Mouse (Mus musculus): ENCODE data around the gene Actr10.

The Actr10 gene

GRCm38 (mm10) chr12:70937571-70938384 is at the start of gene Actr10:
Actr10 (plus strand) TSS chr12:70937857.
- DNase-seq, result peak; percentile 96

- no peak for DNase-seq
Measured at GRCm38 (mm10) chr12:70890405-70890804, 47.3 kb upstream of the Actr10 start.

GRCm38 (mm10) chr12:70890874-70891470 is 46.7 kb upstream of the Actr10 start:
- no peak for DNase-seq

- DNase-seq, result no peak
Measured at GRCm38 (mm10) chr12:70895275-70895674, 42.4 kb upstream of the Actr10 start.

GRCm38 (mm10) chr12:70896068-70896467 is 41.6 kb upstream of the Actr10 start:
- DNase-seq, result no peak

GRCm38 (mm10) chr12:70897434-70897833 is 40.2 kb upstream of the Actr10 start:
- DNase-seq, result peak; percentile 67

GRCm38 (mm10) chr12:70898450-70898849 is 39.2 kb upstream of the Actr10 start:
- DNase-seq, result no peak

GRCm38 (mm10) chr12:70904471-70904870 is 33.2 kb upstream of the Actr10 start:
- no peak for DNase-seq

GRCm38 (mm10) chr12:70906867-70907266 is 30.8 kb upstream of the Actr10 start:
- no peak for DNase-seq

GRCm38 (mm10) chr12:70907651-70908050 is 30.0 kb upstream of the Actr10 start:
- DNase-seq, result no peak

GRCm38 (mm10) chr12:70908076-70908475 is 29.6 kb upstream of the Actr10 start:
- no peak for DNase-seq

GRCm38 (mm10) chr12:70910241-70910720 is 27.4 kb upstream of the Actr10 start:
- DNase-seq, result peak; percentile 83

GRCm38 (mm10) chr12:70911029-70911428 is 26.6 kb upstream of the Actr10 start:
- peak; percentile 82 for DNase-seq

GRCm38 (mm10) chr12:70911676-70912379 is 25.8 kb upstream of the Actr10 start:
- peak; percentile 16 for DNase-seq

- DNase-seq, result peak; percentile 92
Measured at GRCm38 (mm10) chr12:70913429-70913828, 24.2 kb upstream of the Actr10 start.

GRCm38 (mm10) chr12:70914387-70914786 is 23.3 kb upstream of the Actr10 start:
- peak; percentile 60 for DNase-seq

- no peak for DNase-seq
Measured at GRCm38 (mm10) chr12:70929781-70930180, 7.9 kb upstream of the Actr10 start.

- DNase-seq, result peak; percentile 42
Measured at GRCm38 (mm10) chr12:70937150-70937549, 507 bp upstream of the Actr10 start.

GRCm38 (mm10) chr12:70940806-70941205 is 3.1 kb downstream of the Actr10 start:
- DNase-seq, result peak; percentile 77

- no peak for DNase-seq
Measured at GRCm38 (mm10) chr12:70944181-70944580, 6.5 kb downstream of the Actr10 start.

GRCm38 (mm10) chr12:70946585-70947256 is 9.1 kb downstream of the Actr10 start:
- DNase-seq, result no peak

- DNase-seq, result no peak
Measured at GRCm38 (mm10) chr12:70958640-70959039, 21.0 kb downstream of the Actr10 start.

- no peak for DNase-seq
Measured at GRCm38 (mm10) chr12:70967581-70967980, 29.9 kb downstream of the Actr10 start.

All from thymus, postnatal 14 days (tissue).